Mouse (Mus musculus) liver, adult 2 months (tissue): ENCODE results near the gene Hcar1. TPM values are rescaled to one million over a fixed set of nuclear protein-coding genes. Genes with fewer than 3 reads are reported as not detected.

Source experiments
- DNase-seq: peaks from one replicate; pipeline ENCODE4 v3.0.0-alpha.2; 2011; ENCODE audit warnings: low read depth, low spot score; ENCODE audit errors: extremely low read depth
- H3K27ac ChIP-seq: fragments of 200-500 bp; replicated peaks from 2 replicates; pipeline ENCODE4 v1.5.1; 2012; ENCODE audit warnings: low read depth, mild to moderate bottlenecking, control low read depth, inconsistent platforms, low read length; ENCODE audit not compliant: insufficient read depth
- H3K27me3 ChIP-seq: fragments of 200-500 bp; 2 replicates; pipeline ENCODE4 v1.6.1; 2012; ENCODE audit warnings: mild to moderate bottlenecking, moderate library complexity, low read length, inconsistent platforms; ENCODE audit not compliant: control insufficient read depth, insufficient read depth
- H3K36me3 ChIP-seq: fragments of 200-500 bp; 2 replicates; pipeline ENCODE4 v1.6.1; 2012; ENCODE audit warnings: low read length, inconsistent platforms; ENCODE audit not compliant: control insufficient read depth, insufficient read depth
- H3K4me1 ChIP-seq: fragments of 200-500 bp; 2 replicates; pipeline ENCODE4 v1.6.1; 2011; ENCODE audit warnings: low read length; ENCODE audit not compliant: control insufficient read depth, insufficient read depth
- H3K4me3 ChIP-seq: fragments of 200-500 bp; 2 replicates; pipeline ENCODE4 v1.5.1; 2011; ENCODE audit warnings: low read depth, mild to moderate bottlenecking, control low read depth, low read length, moderate library complexity; ENCODE audit not compliant: insufficient read depth
- H3K79me2 ChIP-seq: fragments of 200-500 bp; 2 replicates; pipeline ENCODE4 v1.6.1; 2012; ENCODE audit warnings: inconsistent platforms, mild to moderate bottlenecking, low read length, moderate library complexity; ENCODE audit not compliant: control insufficient read depth, insufficient read depth
- H3K9ac ChIP-seq: fragments of 200-500 bp; 2 replicates; pipeline ENCODE4 v1.6.1; 2012; ENCODE audit warnings: low read depth, mild to moderate bottlenecking, control low read depth, inconsistent platforms, low read length
- CTCF ChIP-seq: fragments of 200-500 bp; IDR thresholded peaks from 2 replicates; pipeline ENCODE4 v1.5.1; 2011; ENCODE audit warnings: low read depth, low read length, control low read depth
- POLR2A ChIP-seq: fragments of 200-500 bp; IDR thresholded peaks from 2 replicates; pipeline ENCODE4 v1.6.1; 2011; ENCODE audit warnings: low read length, control low read depth; ENCODE audit not compliant: insufficient read depth; ENCODE audit errors: extremely low read depth
- WGBS: fragments of 180-500 bp; shearing (Covaris S2); methylation state at CpG from one replicate; pipeline ENCODE4 v1.1.7; 2018; 5-methylcytosine and 5-hydroxymethylcytosine counted together
- polyA plus RNA-seq: library from polyadenylated mRNA; depleted of rRNA; stranded (reverse); fragments of >200 nt; gene quantifications from 2 replicates; pipeline ENCODE4 v1.2.3, GENCODE M21; 2012
- total RNA-seq: library from RNA; depleted of rRNA; stranded (reverse); fragments of >200 nt; gene quantifications from 2 replicates; pipeline ENCODE4 v1.2.3, GENCODE M21; 2014

Gene Hcar1
- total and polyA plus RNA-seq, 2 experiments: 0.09 TPM; not detected in 1

DNA sequence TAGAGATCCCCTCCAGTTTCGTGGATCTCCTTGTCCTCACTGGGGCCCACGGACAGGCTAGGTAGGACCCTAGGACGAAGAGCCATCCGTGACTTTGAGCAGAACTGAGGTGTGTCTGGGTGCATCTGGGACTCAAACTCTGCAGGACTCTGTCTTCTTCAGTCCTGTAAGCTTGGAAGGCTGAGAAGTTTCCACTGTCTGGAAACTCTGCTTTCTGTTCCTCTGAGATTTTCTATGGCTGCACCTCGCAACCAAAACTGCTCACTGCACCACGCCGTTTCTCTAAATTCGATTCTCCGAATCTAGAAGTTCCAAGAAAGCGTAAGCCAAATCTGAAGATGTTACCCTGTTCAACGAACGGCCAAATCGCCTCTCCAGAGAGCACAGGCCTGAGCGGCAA lies 15.9 kb downstream of the Hcar1 start:
- H3K9ac ChIP-seq: no peak overlapping the region
- no peak overlapping the region for H3K4me3 ChIP-seq
- no peak overlapping the region for H3K27ac ChIP-seq
- H3K36me3 ChIP-seq: no peaks in the 10 kb centered on the region
- WGBS: 94% methylated on average over 14 of the region's 14 CpGs
- TF ChIP-seq POLR2A: no peak
- no peak for TF ChIP-seq CTCF
- no peaks in the 10 kb centered on the region for H3K27me3 ChIP-seq
- H3K79me2 ChIP-seq: no peaks in the 10 kb centered on the region
- H3K4me1 ChIP-seq: peaks cover 9% of the 10 kb centered on the region
- DNase-seq: no peak

DNA sequence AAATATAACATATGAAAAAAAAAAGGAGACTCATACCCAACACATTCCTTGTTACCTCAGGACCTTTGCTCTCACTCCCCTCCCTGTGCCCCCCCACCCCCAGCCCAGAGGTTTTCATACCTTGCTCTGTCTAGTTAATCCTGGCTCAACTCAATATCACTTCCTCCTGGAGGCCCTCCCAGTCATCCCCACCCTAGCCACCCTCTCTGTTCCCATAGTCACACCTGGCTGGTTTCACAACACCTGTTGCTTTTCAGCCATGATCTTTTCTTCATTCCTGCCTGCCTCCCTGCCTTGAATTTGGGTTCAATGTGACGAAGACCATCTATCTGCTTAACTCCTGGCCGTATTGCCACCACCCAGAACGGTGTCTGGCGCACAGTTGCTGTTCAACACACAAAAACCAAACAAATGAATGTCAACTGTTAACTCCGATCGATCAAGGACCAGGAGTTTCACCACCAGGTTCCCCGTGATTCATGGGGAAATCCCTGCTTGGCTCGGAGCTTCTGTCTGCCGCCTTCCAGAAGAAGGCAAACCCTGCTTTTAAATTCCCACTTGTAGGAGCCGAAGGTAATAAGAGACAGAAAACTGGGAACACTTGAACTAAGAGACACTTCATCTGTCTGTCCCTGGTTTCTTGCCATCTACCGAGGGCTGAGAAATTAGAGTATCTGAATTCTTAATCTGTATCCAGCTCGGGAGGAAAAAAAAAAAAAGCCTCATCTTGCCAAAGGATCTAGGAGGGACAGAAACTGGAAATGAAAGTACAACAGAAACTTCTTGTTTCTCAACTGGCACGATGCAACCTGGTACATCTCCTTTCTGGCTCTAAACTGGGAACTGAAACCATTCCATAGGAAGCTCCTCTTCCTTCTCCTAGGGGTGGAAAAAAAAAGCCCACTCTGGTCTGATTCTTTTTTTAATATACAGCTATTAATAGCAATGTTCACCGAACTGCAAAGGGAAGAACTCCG lies 17.2 kb downstream of the Hcar1 start:
- Histone ChIP-seq H3K36me3 (no peaks in the 10 kb centered on the region), H3K27ac (no peak overlapping the region), H3K4me1 (peaks cover 9% of the 10 kb centered on the region), H3K79me2 (no peaks in the 10 kb centered on the region), H3K27me3 (no peaks in the 10 kb centered on the region), H3K9ac (no peak overlapping the region), H3K4me3 (no peak overlapping the region)
- peak; percentile 87 for DNase-seq
- 21% methylated on average over 15 of the region's 15 CpGs for WGBS
- no peak for TF ChIP-seq CTCF
- TF ChIP-seq POLR2A: no peak

DNA sequence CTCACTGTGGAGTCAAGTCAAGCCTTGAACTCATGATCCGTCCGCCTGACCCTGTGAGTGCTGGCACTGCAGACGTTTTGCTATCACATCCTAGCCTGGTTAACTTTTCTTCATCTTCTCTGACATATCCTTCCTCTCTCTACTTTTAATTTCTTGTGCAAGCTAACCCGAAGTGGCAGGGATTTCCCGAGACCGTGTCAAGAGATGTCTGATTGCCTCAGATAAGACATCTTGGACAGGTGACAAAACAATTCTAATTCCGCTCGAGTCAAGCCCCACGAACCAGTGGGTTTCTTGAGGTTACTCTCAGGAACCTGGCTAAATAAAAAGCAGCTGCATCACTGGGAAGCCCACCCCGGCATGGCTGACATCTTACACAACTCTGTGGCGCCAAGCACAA lies 21.0 kb downstream of the Hcar1 start:
- H3K27me3 ChIP-seq: no peaks in the 10 kb centered on the region
- WGBS: 68% methylated on average over 11 of the region's 11 CpGs
- no peaks in the 10 kb centered on the region for H3K36me3 ChIP-seq

DNA sequence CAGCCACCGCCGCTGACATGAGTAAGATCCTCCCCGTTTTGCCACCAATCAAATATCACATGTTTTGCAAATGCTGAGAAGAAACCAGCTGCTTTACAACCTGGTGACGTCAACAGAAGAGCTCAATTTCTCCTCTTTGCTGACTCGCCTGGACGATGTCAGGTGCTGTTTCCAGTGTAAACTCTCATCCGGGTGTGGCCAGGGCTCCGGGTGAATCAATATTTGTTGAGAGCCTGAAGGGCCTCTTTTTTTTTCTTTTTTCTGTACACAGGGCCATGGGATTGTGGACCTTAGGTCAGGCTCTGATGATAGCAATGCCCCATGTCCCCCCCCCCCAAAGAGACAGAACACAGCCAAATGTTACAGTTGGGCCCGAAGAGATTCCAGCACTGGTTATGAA lies 25.3 kb downstream of the Hcar1 start:
- H3K27ac ChIP-seq: peak overlapping the region; percentile 48
- H3K4me1 ChIP-seq: peaks cover 2% of the 10 kb centered on the region; the same call in 1 of the 2 replicates
- 22% methylated on average over 9 of the region's 9 CpGs for WGBS
- no peak overlapping the region for H3K4me3 ChIP-seq
- no peaks in the 10 kb centered on the region for H3K36me3 ChIP-seq
- no peaks in the 10 kb centered on the region for H3K79me2 ChIP-seq
- H3K27me3 ChIP-seq: no peaks in the 10 kb centered on the region
- no peak overlapping the region for H3K9ac ChIP-seq
- no peak for TF ChIP-seq POLR2A
- TF ChIP-seq CTCF: no peak
- peak; percentile 93 for DNase-seq

More for the DNA sequence above, 21.0 kb downstream of the Hcar1 start:
- Histone ChIP-seq H3K9ac (no peak overlapping the region), H3K79me2 (no peaks in the 10 kb centered on the region), H3K27ac (no peak overlapping the region), H3K4me1 (peaks cover 6% of the 10 kb centered on the region; the same call in 1 of the 2 replicates), H3K4me3 (no peak overlapping the region)
- TF ChIP-seq POLR2A: no peak
- TF ChIP-seq CTCF: no peak
- DNase-seq: no peak

DNA sequence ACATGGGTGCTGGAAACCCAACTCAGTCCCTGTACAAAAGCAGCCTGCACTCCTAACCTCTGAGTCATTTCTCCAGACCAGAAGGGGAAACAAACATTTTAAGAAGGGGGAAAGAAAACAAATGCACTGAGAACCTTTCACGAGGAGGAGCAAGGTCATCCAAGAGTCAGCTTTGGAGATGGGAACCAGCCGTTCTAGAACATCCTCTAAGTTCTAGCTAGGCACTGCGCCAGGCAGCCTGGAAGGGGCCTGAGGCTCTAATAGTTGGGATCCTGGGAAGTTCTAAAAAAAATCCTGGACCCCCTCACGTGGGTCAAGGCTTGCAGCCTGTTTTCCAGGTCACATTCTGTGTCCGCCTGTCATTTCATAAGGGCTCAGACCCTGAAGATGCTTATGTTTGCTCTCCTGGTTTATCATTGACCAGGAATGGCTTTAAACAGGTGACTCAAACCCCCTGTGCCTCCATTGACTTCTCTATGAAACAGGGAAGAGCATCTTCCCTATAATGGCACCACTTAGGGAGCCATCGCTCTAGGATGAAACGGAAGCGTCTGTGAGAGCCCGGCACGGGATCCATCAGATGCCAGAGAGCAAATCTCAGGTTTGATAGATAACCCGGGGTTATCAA lies 25.8 kb downstream of the Hcar1 start:
- no peak overlapping the region for H3K9ac ChIP-seq
- peak overlapping the region; percentile 48 for H3K27ac ChIP-seq
- TF ChIP-seq CTCF: no peak
- no peak for TF ChIP-seq POLR2A
- 22% methylated on average over 11 of the region's 11 CpGs for WGBS
- H3K79me2 ChIP-seq: no peaks in the 10 kb centered on the region
- no peaks in the 10 kb centered on the region for H3K27me3 ChIP-seq
- no peak overlapping the region for H3K4me3 ChIP-seq
- peaks cover 2% of the 10 kb centered on the region; the same call in 1 of the 2 replicates for H3K4me1 ChIP-seq
- no peaks in the 10 kb centered on the region for H3K36me3 ChIP-seq
- no peak for DNase-seq
